Mouse (Mus musculus) liver, embryonic 14.5 days (tissue): ENCODE results near the gene Mea1. TPM values are rescaled to one million over a fixed set of nuclear protein-coding genes. Genes with fewer than 3 reads are reported as not detected.

Experiments used
- ATAC-seq: fragments of 200-750 bp; cut with Nextera tagmentation; 2 replicates; pipeline ENCODE4 v1.8.0; 2017; ENCODE audit warnings: moderate number of reproducible peaks, mild to moderate bottlenecking, moderate library complexity; ENCODE audit not compliant: insufficient read depth
- DNase-seq, 3 experiments: peaks; one replicate each; pipeline ENCODE4 v3.0.0-alpha.2; 2012 to 2013; ENCODE audit warnings: low read depth in 3 of 3, low spot score in 3 of 3
- H3K27ac ChIP-seq: fragments of 300-500 bp; sonication (generic); 2 replicates; pipeline ENCODE4 v1.5.1; 2014; ENCODE audit warnings: moderate library complexity, mild to moderate bottlenecking, control low read depth, inconsistent platforms
- H3K27me3 ChIP-seq: fragments of 300-500 bp; sonication (generic); 2 replicates; pipeline ENCODE4 v1.6.1; 2014; ENCODE audit warnings: mild to moderate bottlenecking, low read length, moderate library complexity; ENCODE audit not compliant: control insufficient read depth, insufficient read depth
- H3K36me3 ChIP-seq: fragments of 300-500 bp; sonication (generic); replicated peaks from 2 replicates; pipeline ENCODE4 v1.6.1; 2014; ENCODE audit warnings: low read depth; ENCODE audit not compliant: control insufficient read depth, insufficient read depth
- H3K4me1 ChIP-seq, 2 experiments: fragments of 200-500 bp in 1 of 2; fragments of 300-500 bp in 1 of 2; sonication (generic) in 1 of 2; replicated peaks; 2 replicates each; pipeline ENCODE4 v1.6.1; 2012 to 2014; ENCODE audit warnings: antibody characterized with exemption in 1 of 2, inconsistent platforms in 1 of 2, low read length in 1 of 2; ENCODE audit not compliant: control insufficient read depth in 2 of 2, insufficient read depth in 2 of 2
- H3K4me2 ChIP-seq: fragments of 300-500 bp; sonication (generic); 2 replicates; pipeline ENCODE4 v1.6.1; 2014; ENCODE audit warnings: low read depth, mild to moderate bottlenecking, control low read depth, moderate library complexity
- H3K4me3 ChIP-seq, 2 experiments: fragments of 200-500 bp in 1 of 2; fragments of 300-500 bp in 1 of 2; sonication (generic) in 1 of 2; 2 replicates each; pipeline ENCODE4 v1.5.1; 2012 to 2014; ENCODE audit warnings: low read depth in 2 of 2, low read length in 2 of 2, mild to moderate bottlenecking in 2 of 2, control low read depth in 1 of 2, inconsistent platforms in 1 of 2, moderate library complexity in 1 of 2; ENCODE audit not compliant: insufficient read depth in 1 of 2
- H3K9ac ChIP-seq: fragments of 300-500 bp; sonication (generic); replicated peaks from 2 replicates; pipeline ENCODE4 v1.6.1; 2014; ENCODE audit warnings: mild to moderate bottlenecking, control low read depth, moderate library complexity
- H3K9me3 ChIP-seq: fragments of 300-500 bp; sonication (generic); 2 replicates; pipeline ENCODE4 v1.6.1; 2016; ENCODE audit warnings: low read length, mixed read lengths; ENCODE audit not compliant: control insufficient read depth
- CTCF ChIP-seq: IDR thresholded peaks from 2 replicates; pipeline ENCODE4 v1.5.1; 2016; ENCODE audit warnings: antibody characterized with exemption, low read depth, control low read depth
- EP300 ChIP-seq: IDR thresholded peaks from 2 replicates; pipeline ENCODE4 v1.6.1; 2016; ENCODE audit warnings: antibody characterized with exemption, low read depth
- WGBS: fragments of 180-500 bp; shearing (Covaris S2); extraction: QIAGEN DNeasy Blood & Tissue Kit; methylation state at CpG from one replicate; pipeline ENCODE4 v1.1.7; 2014; ENCODE audit not compliant: insufficient replicate concordance; 5-methylcytosine and 5-hydroxymethylcytosine counted together
- polyA plus RNA-seq, 2 experiments: library from polyadenylated mRNA; depleted of rRNA in 1 of 2; stranded (reverse) in 1 of 2; unstranded in 1 of 2; fragments of >200 nt; fragmentation: Nextera tagmentation in 1 of 2; extraction: Ambion mirVana in 1 of 2; gene quantifications; 2 replicates each; pipeline versions ENCODE4 v1.2.1 to v1.2.3; 2012 to 2014

Gene Mea1
- polyA plus RNA-seq, 2 experiments, result 34.4 to 62.4 TPM

DNA sequence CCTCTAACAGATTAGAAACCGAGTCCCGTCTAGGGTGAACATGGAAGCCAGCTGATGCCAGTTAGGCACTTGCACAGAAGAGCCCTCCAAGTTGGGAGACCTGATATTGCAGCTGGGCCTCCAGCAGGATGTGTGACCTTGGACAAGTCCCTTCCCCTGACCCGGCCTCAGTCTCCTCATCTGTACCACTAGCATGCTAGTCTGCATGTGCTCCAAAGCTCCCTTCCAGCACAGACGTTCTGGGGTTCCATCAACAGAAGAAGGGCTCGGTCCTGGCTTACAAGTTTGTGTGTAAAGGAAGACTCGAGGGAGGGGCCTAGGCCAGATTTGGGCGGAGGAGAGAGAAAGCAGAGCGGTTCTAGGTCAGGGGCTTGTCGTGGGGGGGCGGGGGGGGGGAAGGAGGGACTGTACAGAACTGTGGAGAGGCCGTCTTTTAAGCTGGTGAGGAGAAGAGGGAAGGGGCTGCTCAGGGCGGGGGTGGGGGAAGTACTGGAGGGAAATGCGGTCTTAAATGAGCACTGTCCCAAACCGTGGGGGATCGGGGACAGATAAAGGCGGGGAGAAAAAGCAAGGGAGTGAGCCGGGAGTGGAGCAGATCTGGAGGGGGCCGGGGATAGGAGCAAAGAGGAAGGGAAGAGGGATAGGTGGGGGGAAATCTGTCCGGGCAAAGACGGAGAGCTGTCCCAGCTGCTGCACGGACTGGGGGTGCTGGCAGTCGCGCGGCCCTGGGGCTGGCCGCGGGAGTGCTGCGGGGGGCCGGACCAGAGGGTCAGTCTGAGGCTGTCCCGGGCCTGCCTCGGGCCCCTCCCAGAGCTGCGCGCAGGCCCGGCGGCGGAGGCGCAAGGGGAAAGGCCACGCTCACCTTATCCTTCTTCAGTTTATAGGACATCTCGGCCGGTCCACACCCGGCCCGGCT lies 25.6 kb downstream of the Mea1 start:
- H3K36me3 ChIP-seq, result no peaks in the 10 kb centered on the region
- no peaks in the 10 kb centered on the region for H3K27me3 ChIP-seq
- no peak for TF ChIP-seq EP300
- no peak for TF ChIP-seq CTCF
- no peaks in the 10 kb centered on the region for H3K9me3 ChIP-seq
- H3K4me1 ChIP-seq, result peaks cover 4 to 23% of the 10 kb centered on the region in 2 experiments
- peak; percentile 65; the same call in 1 of the 2 replicates for ATAC-seq
- peak overlapping the region; percentile 83 for H3K9ac ChIP-seq
- no peak for DNase-seq
- peak overlapping the region; percentile 73 for H3K4me2 ChIP-seq
- WGBS, result 3% methylated on average over 40 of the region's 41 CpGs
- peak overlapping the region; percentile 82 to 94 for H3K4me3 ChIP-seq
- H3K27ac ChIP-seq, result peak overlapping the region; percentile 57

- no peaks in the 10 kb centered on the region for H3K27me3 ChIP-seq
- peak; percentile 95 for ATAC-seq
- H3K27ac ChIP-seq, result peak within 1 kb of the TSS; percentile 58
- no peaks in the 10 kb centered on the region for H3K9me3 ChIP-seq
- WGBS, result 2% methylated on average over 48 of the region's 48 CpGs
- H3K4me1 ChIP-seq, result peaks cover 4 to 23% of the 10 kb centered on the region in 2 experiments
- TF ChIP-seq EP300, result no peak
- TF ChIP-seq CTCF, result no peak
- DNase-seq, result peak; percentile 98 to 99 (median 98)
- peak within 1 kb of the TSS; percentile 83 for H3K9ac ChIP-seq
- H3K36me3 ChIP-seq, result no peaks in the 10 kb centered on the region
- peak within 1 kb of the TSS; percentile 73 for H3K4me2 ChIP-seq
- H3K4me3 ChIP-seq, result peak within 1 kb of the TSS; percentile 82 to 94
These were observed 26.6 kb downstream of the Mea1 start, which contains the start of gene Ppp2r5d for GRCm38 (mm10) chr17:46704887-46705835. Ppp2r5d (minus strand) TSS chr17:46705111.

DNA sequence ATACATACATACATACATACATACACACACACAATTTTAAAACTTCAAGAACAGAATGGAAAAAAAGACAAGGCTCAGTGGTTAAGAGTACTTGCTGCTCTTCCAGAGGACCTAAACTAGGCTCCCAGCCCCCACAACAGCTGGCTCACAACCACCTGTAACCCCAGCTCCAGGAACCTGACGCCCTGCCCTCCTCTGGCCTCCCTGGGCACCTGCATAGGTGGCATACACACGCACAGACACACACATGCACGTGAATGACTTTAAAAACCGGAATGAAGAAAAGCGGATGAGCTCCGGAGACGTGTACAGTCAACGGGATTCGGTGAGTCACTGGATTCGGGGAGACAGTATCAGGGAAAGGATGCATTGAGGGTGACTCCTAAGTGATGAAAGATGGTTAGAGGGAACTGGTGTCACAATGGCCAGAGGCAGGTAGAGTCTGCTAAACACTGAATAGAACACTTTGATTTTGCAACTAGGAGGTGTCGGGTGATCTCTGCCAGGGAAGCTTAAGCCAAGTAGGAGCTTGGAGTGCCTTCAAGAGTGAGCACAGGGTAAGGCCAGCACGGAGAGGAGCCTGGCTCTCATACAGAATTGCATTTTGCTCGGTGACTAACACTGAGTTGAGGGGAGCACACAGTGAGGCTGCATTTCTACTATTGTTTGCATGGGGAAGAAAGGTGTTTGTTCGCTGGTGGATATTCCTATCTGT lies 27.9 kb downstream of the Mea1 start:
- Histone ChIP-seq H3K9me3 (no peaks in the 10 kb centered on the region), H3K4me2 (no peak overlapping the region), H3K9ac (no peak overlapping the region), H3K4me1 (peaks cover 4 to 23% of the 10 kb centered on the region in 2 experiments), H3K27me3 (no peaks in the 10 kb centered on the region), H3K36me3 (no peaks in the 10 kb centered on the region), H3K27ac (no peak overlapping the region), H3K4me3 (no peak overlapping the region)
- TF ChIP-seq EP300, result no peak
- TF ChIP-seq CTCF, result 0 out of 2 replicates have a peak, but pooled peaks have one; percentile 2
- DNase-seq (no peak), ATAC-seq (no peak)
- 82% methylated on average over 14 of the region's 14 CpGs for WGBS

GRCm38 (mm10) chr17:46710959-46711597 lies 32.5 kb downstream of the Mea1 start, which contains the start of gene Pex6:
Pex6 (plus strand) TSS chr17:46711463.
- DNase-seq (peak; percentile 79 to 84 (median 83)), ATAC-seq (peak; percentile 84)
- peaks cover 12% of the 10 kb centered on the region for H3K36me3 ChIP-seq
- WGBS, result 8% methylated on average over 36 of the region's 36 CpGs
- no peak within 1 kb of the TSS for H3K27ac ChIP-seq
- H3K4me1 ChIP-seq, result peaks cover 3 to 9% of the 10 kb centered on the region in 2 experiments; a peak in 3 of 4 replicates
- H3K9me3 ChIP-seq, result no peaks in the 10 kb centered on the region
- H3K4me2 ChIP-seq, result peak within 1 kb of the TSS; percentile 92
- peak within 1 kb of the TSS; percentile 78 to 97 for H3K4me3 ChIP-seq
- TF ChIP-seq CTCF (peak; percentile 13; the same call in 1 of the 2 replicates), EP300 (no peak)
- H3K9ac ChIP-seq, result peak within 1 kb of the TSS; percentile 71
- no peaks in the 10 kb centered on the region for H3K27me3 ChIP-seq
